Mouse (Mus musculus) liver, embryonic 11.5 days (tissue): ENCODE measurements around the gene Prdm5. TPM values are rescaled to one million over a fixed set of nuclear protein-coding genes. Genes with fewer than 3 reads are reported as not detected.

Experiments used
- ATAC-seq: fragments of 200-750 bp; cut with Nextera tagmentation; replicated peaks from 2 replicates; pipeline ENCODE4 v1.8.0; 2017; ENCODE audit warnings: moderate number of reproducible peaks, mild to moderate bottlenecking, moderate TSS enrichment, moderate library complexity; ENCODE audit not compliant: low FRiP score
- DNase-seq: peaks from one replicate; pipeline ENCODE4 v3.0.0-alpha.2; 2017; ENCODE audit warnings: low spot score
- H3K27ac ChIP-seq: fragments of 300-500 bp; sonication (generic); 2 replicates; pipeline ENCODE4 v1.5.1; 2014; ENCODE audit warnings: mild to moderate bottlenecking, low read depth, low read length, control low read depth
- H3K27me3 ChIP-seq: fragments of 300-500 bp; sonication (generic); replicated peaks from 2 replicates; pipeline ENCODE4 v1.6.1; 2014; ENCODE audit warnings: low read length, mixed read lengths; ENCODE audit not compliant: control insufficient read depth, insufficient read depth
- H3K36me3 ChIP-seq: fragments of 300-500 bp; sonication (generic); 2 replicates; pipeline ENCODE4 v1.6.1; 2014; ENCODE audit warnings: mild to moderate bottlenecking, low read length, moderate library complexity, mixed read lengths; ENCODE audit not compliant: control insufficient read depth, insufficient read depth
- H3K4me1 ChIP-seq: fragments of 300-500 bp; sonication (generic); replicated peaks from 2 replicates; pipeline ENCODE4 v1.6.1; 2014; ENCODE audit warnings: low read length, mixed read lengths; ENCODE audit not compliant: control insufficient read depth, insufficient read depth
- H3K4me2 ChIP-seq: fragments of 300-500 bp; sonication (generic); 2 replicates; pipeline ENCODE4 v1.6.1; 2014; ENCODE audit warnings: mild to moderate bottlenecking, control low read depth, moderate library complexity
- H3K4me3 ChIP-seq: fragments of 300-500 bp; sonication (generic); 2 replicates; pipeline ENCODE4 v1.5.1; 2014; ENCODE audit warnings: low read depth, low read length, control low read depth
- H3K9ac ChIP-seq: fragments of 300-500 bp; sonication (generic); 2 replicates; pipeline ENCODE4 v1.6.1; 2014; ENCODE audit warnings: low read depth, low read length, control low read depth
- H3K9me3 ChIP-seq: fragments of 300-500 bp; sonication (generic); 2 replicates; pipeline ENCODE4 v1.6.1; 2016; ENCODE audit warnings: low read length, inconsistent platforms, mixed read lengths; ENCODE audit not compliant: control insufficient read depth
- WGBS: fragments of 180-500 bp; shearing (Covaris S2); extraction: QIAGEN DNeasy Blood & Tissue Kit; methylation state at CpG from one replicate; pipeline ENCODE4 v1.1.7; 2014; 5-methylcytosine and 5-hydroxymethylcytosine counted together
- polyA plus RNA-seq: library from polyadenylated mRNA; unstranded; fragments of >200 nt; fragmentation: Nextera tagmentation; extraction: Ambion mirVana; gene quantifications from 2 replicates; pipeline ENCODE4 v1.2.1, GENCODE M21; 2014

The Prdm5 gene
- polyA plus RNA-seq, 1 experiment from 2014 or later, result 10.2 TPM

DNA sequence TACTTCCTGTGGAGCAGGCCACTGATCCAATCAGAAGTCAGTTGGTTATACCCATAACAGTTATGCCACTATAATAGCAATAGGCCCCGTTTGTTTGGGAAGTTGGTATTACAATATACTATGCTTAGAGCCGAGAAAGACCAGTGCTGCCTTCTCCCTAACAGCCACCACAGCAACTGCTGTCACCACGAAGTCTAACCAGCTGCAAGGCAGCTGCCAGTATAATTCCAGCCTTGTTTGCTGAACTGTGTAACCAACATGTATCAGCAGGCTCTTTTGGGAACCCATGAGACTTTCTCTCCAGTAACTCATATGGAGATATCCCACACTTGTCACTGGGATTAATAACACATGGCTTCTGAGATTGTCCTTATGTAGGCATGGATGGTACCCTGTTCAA lies 19.6 kb downstream of the Prdm5 start:
- no peaks in the 10 kb centered on the region for H3K4me1 ChIP-seq
- no peak overlapping the region for H3K9ac ChIP-seq
- H3K27ac ChIP-seq, result no peak overlapping the region
- DNase-seq (no peak), ATAC-seq (no peak)
- H3K27me3 ChIP-seq, result no peaks in the 10 kb centered on the region
- 81% methylated on average over 3 of the region's 3 CpGs for WGBS
- no peaks in the 10 kb centered on the region for H3K36me3 ChIP-seq
- H3K4me3 ChIP-seq, result no peak overlapping the region
- H3K4me2 ChIP-seq, result no peak overlapping the region
- H3K9me3 ChIP-seq, result no peaks in the 10 kb centered on the region

DNA sequence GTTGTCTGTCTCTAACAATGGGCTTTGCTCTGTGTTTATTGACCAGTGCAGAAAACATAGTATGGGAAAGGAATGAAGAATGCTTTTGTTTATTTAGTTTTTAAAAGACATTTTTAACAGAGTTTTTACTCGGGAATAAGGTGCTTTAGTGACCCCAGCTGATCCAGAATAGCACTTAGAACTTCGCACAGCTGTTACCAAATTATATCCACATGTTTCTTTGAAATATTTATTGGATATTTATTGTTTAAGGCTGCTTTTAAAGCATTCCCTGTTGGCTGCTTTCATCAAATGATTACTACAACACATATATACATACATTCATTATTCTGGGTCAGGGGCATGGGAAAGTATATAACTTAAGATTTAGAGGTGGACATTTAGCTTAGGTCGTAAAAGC lies 32.9 kb downstream of the Prdm5 start:
- Histone ChIP-seq H3K4me2 (no peak overlapping the region), H3K27me3 (no peaks in the 10 kb centered on the region), H3K27ac (no peak overlapping the region), H3K36me3 (no peaks in the 10 kb centered on the region), H3K4me1 (no peaks in the 10 kb centered on the region), H3K9me3 (no peaks in the 10 kb centered on the region), H3K9ac (no peak overlapping the region), H3K4me3 (no peak overlapping the region)
- ATAC-seq (no peak), DNase-seq (no peak)
- WGBS, result 72% methylated on average over 3 of the region's 3 CpGs

DNA sequence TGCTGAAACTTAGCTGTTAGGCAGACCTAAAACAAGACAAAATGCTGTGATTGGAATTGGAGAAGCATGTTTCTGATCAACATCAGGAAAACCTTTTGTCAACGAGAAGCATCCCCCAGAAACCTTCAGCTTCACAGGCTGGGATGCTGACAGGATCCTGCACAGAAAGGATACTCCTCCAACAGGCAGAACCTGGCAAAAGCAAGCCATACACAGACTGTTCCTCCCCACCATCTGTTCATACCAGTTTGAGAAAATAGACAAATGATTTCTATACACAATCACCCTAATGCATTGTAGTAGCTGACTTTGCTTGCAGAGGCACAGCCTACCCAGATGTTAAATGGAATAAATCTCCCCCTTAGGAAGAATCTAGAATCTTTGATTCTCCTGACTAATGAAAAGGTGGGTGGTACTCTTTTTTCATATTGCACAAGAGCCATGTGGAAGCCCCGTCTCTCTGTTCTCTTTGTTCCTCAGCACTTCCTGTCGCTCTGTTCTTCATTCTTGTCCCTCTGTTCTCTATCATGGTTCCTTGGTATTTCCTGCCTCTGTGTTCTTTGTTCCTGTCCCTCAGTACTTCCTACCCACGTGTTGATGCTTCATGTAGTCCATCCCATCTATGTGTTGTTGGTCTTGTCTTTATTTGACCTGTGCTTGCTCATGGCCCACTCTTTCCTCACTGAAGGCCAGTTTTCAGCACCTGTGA lies 39.4 kb downstream of the Prdm5 start:
- 65% methylated on average over 4 of the region's 4 CpGs for WGBS
- Histone ChIP-seq H3K27ac (no peak overlapping the region), H3K4me3 (no peak overlapping the region), H3K9ac (no peak overlapping the region), H3K36me3 (no peaks in the 10 kb centered on the region), H3K9me3 (no peaks in the 10 kb centered on the region), H3K4me2 (no peak overlapping the region), H3K27me3 (no peaks in the 10 kb centered on the region), H3K4me1 (no peaks in the 10 kb centered on the region)
- ATAC-seq (no peak), DNase-seq (no peak)

DNA sequence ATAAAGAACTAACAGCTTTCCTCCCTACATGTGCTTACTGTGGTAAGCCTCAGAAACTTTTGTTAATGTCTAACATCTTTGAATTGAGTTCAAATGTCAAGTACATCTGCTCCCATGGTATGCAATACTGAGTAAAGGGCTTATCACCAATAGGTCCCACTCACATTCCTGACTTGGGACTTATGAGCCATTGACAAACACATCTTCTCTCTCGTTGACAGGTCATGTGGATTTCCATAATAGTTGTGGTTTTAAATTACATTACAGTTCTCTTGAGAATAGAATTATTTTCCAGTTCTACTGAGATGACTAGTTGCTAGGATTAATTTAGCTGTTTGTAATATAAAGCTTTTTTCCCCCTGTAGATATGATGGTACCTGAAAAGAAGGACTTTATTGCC lies 49.9 kb downstream of the Prdm5 start:
- ATAC-seq (no peak), DNase-seq (no peak)
- Histone ChIP-seq H3K27ac (no peak overlapping the region), H3K27me3 (no peaks in the 10 kb centered on the region), H3K36me3 (peaks cover 2% of the 10 kb centered on the region; the same call in 1 of the 2 replicates), H3K4me1 (no peaks in the 10 kb centered on the region), H3K4me3 (no peak overlapping the region), H3K9ac (no peak overlapping the region), H3K4me2 (no peak overlapping the region), H3K9me3 (peaks cover 2% of the 10 kb centered on the region; the same call in 1 of the 2 replicates)
- WGBS, result 76% methylated on average over 1 of the region's 1 CpGs

DNA sequence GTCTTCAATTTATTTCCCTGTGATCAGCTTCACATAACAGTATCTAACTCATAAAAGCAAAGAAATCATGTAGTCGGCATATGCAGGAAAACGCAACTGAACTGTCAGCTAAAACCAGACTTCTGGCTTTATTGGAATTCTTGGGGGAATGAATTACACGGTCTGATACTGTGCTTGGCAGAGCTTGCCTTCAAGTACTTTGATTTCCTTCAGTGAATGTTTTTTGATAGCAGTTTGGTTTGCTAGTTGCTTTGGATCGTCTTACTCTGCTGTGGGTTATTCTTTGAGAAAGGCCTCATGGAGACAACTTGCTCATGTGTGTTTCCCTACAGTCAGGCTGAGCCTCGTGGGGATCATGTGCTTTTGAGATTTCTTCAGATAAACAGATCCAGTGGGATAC lies 52.7 kb downstream of the Prdm5 start:
- DNase-seq (no peak), ATAC-seq (no peak)
- Histone ChIP-seq H3K36me3 (peaks cover 2% of the 10 kb centered on the region; the same call in 1 of the 2 replicates), H3K27ac (no peak overlapping the region), H3K9ac (no peak overlapping the region), H3K4me1 (no peaks in the 10 kb centered on the region), H3K4me2 (no peak overlapping the region), H3K4me3 (no peak overlapping the region), H3K9me3 (peaks cover 3% of the 10 kb centered on the region; the same call in 1 of the 2 replicates), H3K27me3 (no peaks in the 10 kb centered on the region)
- WGBS, result 87% methylated on average over 5 of the region's 5 CpGs

DNA sequence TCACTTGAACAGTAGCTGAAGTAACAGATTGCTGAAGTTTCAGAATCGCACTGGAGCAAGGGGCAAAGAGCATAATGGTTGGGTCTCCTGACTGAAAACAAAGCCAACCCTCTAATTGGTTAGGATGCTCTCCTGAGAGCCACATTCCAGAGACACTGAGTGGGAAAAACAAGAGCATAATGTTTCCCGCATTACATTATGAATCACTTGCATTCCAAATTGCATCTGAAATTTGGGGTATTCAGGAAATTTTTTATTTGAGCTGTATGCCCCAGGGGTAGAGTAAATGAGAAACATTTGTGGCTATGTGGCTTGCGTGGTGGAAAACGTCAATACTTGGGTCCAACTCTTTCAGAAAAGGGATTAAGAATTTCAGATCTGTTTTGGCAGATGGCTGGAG lies 55.2 kb downstream of the Prdm5 start:
- no peaks in the 10 kb centered on the region for H3K27me3 ChIP-seq
- WGBS, result 89% methylated on average over 4 of the region's 4 CpGs
- H3K36me3 ChIP-seq, result peaks cover 4% of the 10 kb centered on the region; the same call in 1 of the 2 replicates
- H3K9ac ChIP-seq, result no peak overlapping the region
- H3K4me3 ChIP-seq, result no peak overlapping the region
- H3K4me2 ChIP-seq, result no peak overlapping the region
- ATAC-seq (no peak), DNase-seq (no peak)
- H3K27ac ChIP-seq, result no peak overlapping the region
- no peaks in the 10 kb centered on the region for H3K4me1 ChIP-seq
- peaks cover 3% of the 10 kb centered on the region; the same call in 1 of the 2 replicates for H3K9me3 ChIP-seq

DNA sequence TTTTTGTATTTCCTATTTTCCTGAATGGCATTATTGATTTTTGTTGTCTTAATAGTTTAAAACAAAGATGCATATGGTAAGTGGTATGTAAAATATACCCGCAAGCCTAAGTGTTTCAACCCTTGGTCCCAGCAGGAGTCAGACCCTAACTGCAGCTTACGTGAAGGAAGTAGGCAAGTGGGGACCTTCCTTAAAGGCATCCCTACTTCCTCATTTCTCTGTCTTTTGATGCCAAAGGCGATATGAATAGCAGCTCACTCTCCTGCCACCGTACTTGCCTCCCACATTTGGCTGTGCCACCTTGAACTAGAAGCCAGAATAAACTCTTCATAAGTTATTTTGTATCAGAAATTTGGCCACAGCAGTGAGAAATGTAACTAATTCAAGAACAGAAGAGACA lies 63.8 kb downstream of the Prdm5 start:
- no peaks in the 10 kb centered on the region for H3K4me1 ChIP-seq
- H3K27ac ChIP-seq, result no peak overlapping the region
- ATAC-seq (no peak), DNase-seq (no peak)
- no peaks in the 10 kb centered on the region for H3K36me3 ChIP-seq
- H3K9ac ChIP-seq, result no peak overlapping the region
- no peaks in the 10 kb centered on the region for H3K9me3 ChIP-seq
- no peaks in the 10 kb centered on the region for H3K27me3 ChIP-seq
- 55% methylated on average over 4 of the region's 4 CpGs for WGBS
- H3K4me3 ChIP-seq, result no peak overlapping the region
- no peak overlapping the region for H3K4me2 ChIP-seq

DNA sequence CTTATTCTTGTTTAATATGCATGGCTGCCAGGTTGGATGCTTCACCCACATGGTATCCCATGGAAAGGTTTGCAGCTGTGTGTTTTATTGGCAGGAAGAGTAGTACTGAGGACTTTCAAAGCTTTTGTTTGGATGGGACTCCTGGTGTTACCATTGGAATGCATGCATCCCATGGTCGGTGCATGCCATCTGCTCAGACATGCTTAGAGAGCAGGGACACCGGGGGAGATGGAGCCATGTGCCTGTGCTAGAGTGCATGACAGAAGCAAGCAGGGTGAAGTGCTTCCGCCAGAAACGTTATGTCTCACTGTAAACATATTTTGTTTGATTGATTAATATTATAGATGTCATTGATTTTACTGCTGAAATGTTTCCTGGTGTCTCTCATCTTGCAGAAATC lies 70.3 kb downstream of the Prdm5 start:
- no peak overlapping the region for H3K27ac ChIP-seq
- no peaks in the 10 kb centered on the region for H3K9me3 ChIP-seq
- no peak overlapping the region for H3K4me2 ChIP-seq
- no peaks in the 10 kb centered on the region for H3K27me3 ChIP-seq
- no peaks in the 10 kb centered on the region for H3K4me1 ChIP-seq
- H3K36me3 ChIP-seq, result no peaks in the 10 kb centered on the region
- ATAC-seq (no peak), DNase-seq (no peak)
- no peak overlapping the region for H3K4me3 ChIP-seq
- H3K9ac ChIP-seq, result no peak overlapping the region
- WGBS, result 77% methylated on average over 4 of the region's 4 CpGs

DNA sequence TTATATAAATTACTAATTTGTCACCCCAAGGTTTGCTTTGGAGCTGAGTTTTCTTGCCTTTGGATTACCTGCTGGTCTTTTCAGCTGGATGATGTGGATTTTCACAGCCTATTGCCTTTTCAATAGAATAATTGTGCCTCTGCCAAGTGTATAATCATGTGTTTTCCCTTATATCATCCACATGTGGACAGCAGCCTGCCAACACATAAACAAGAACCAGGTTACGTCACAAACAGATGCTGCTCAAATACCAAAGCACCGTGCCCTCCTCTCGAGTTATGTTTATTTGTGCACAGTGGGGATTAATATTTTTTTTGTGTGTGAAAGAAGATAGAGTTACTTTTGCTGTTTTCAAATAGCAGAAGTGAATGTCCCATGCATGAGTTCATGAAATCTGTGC lies 70.9 kb downstream of the Prdm5 start:
- H3K4me3 ChIP-seq, result no peak overlapping the region
- 83% methylated on average over 3 of the region's 3 CpGs for WGBS
- ATAC-seq (no peak), DNase-seq (no peak)
- H3K27me3 ChIP-seq, result no peaks in the 10 kb centered on the region
- H3K4me2 ChIP-seq, result no peak overlapping the region
- no peaks in the 10 kb centered on the region for H3K36me3 ChIP-seq
- no peak overlapping the region for H3K27ac ChIP-seq
- H3K9ac ChIP-seq, result no peak overlapping the region
- no peaks in the 10 kb centered on the region for H3K9me3 ChIP-seq
- H3K4me1 ChIP-seq, result no peaks in the 10 kb centered on the region
